Mouse (Mus musculus) ES-E14 (cell line): ENCODE results near the gene Dnajb7. TPM values are rescaled to one million over a fixed set of nuclear protein-coding genes. Genes with fewer than 3 reads are reported as not detected.
"Not testable (repeated sequence)": the region's sequence is repeated elsewhere in the genome, so short reads cannot be mapped to it uniquely, and the experiment has no call there.

Experiments
- DNase-seq: peaks from one replicate; pipeline ENCODE4 v3.0.0-alpha.2; 2013; ENCODE audit warnings: low read depth, low spot score
- H3K27ac ChIP-seq: 2 replicates; pipeline ENCODE4 v1.5.1; 2012; ENCODE audit warnings: low read depth, mild to moderate bottlenecking, low read length, moderate library complexity, mixed read lengths; ENCODE audit not compliant: poor library complexity, insufficient read depth, severe bottlenecking
- H3K36me3 ChIP-seq: 2 replicates; pipeline ENCODE4 v1.6.1; 2012; ENCODE audit warnings: mild to moderate bottlenecking, low read length, moderate library complexity, mixed read lengths; ENCODE audit not compliant: control insufficient read depth, poor library complexity, insufficient read depth, severe bottlenecking
- H3K4me1 ChIP-seq, 2 experiments: fragments of 150-350 bp in 1 of 2; sonication (generic) in 1 of 2; 2 replicates each; pipeline ENCODE4 v1.6.1; 2012; ENCODE audit warnings: low read length in 2 of 2, mild to moderate bottlenecking in 1 of 2, mixed read lengths in 1 of 2; ENCODE audit not compliant: control insufficient read depth in 2 of 2, insufficient read depth in 2 of 2, poor library complexity in 1 of 2
- H3K4me3 ChIP-seq, 2 experiments: fragments of 150-350 bp in 1 of 2; sonication (generic) in 1 of 2; 2 replicates each; pipeline ENCODE4 v1.5.1; 2012; ENCODE audit warnings: low read length in 2 of 2, low read depth in 1 of 2, mild to moderate bottlenecking in 1 of 2, mixed read lengths in 1 of 2; ENCODE audit not compliant: insufficient read depth in 1 of 2, poor library complexity in 1 of 2, severe bottlenecking in 1 of 2
- H3K9ac ChIP-seq: 2 replicates; pipeline ENCODE4 v1.6.1; 2012; ENCODE audit warnings: low read depth, mild to moderate bottlenecking, low read length, mixed read lengths; ENCODE audit not compliant: poor library complexity, insufficient read depth, severe bottlenecking
- H3K9me3 ChIP-seq: fragments of 150-350 bp; sonication (generic); 2 replicates; pipeline ENCODE4 v1.6.1; 2012; ENCODE audit warnings: low read depth, mild to moderate bottlenecking, low read length; ENCODE audit not compliant: control insufficient read depth, insufficient read depth
- CHD2 ChIP-seq: IDR thresholded peaks from 2 replicates; pipeline ENCODE4 v1.6.1; 2014; ENCODE audit warnings: mild to moderate bottlenecking, low read depth, low read length, inconsistent platforms
- HCFC1 ChIP-seq: IDR thresholded peaks from 2 replicates; pipeline ENCODE4 v1.6.1; 2012; ENCODE audit warnings: low read length, inconsistent platforms, borderline replicate concordance; ENCODE audit not compliant: insufficient read depth
- MAFK ChIP-seq: IDR thresholded peaks from 2 replicates; pipeline ENCODE4 v1.6.1; 2014; ENCODE audit warnings: mild to moderate bottlenecking, low read depth, low read length, inconsistent platforms; ENCODE audit not compliant: insufficient read depth
- ZC3H11A ChIP-seq: IDR thresholded peaks from 2 replicates; pipeline ENCODE4 v1.6.1; 2012; ENCODE audit warnings: low read depth, mild to moderate bottlenecking, inconsistent platforms, low read length, borderline replicate concordance
- ZNF384 ChIP-seq: IDR thresholded peaks from 2 replicates; pipeline ENCODE4 v1.6.1; 2012; ENCODE audit warnings: low read depth, low read length, inconsistent platforms
- in situ Hi-C, 2 experiments: fragments of 600-800 bp; cut with MboI; formaldehyde crosslinking; loops; one replicate each; pipeline ENCODE4 v1.15.1; 2025; ENCODE audit warnings: low sequenced_read_pairs in 2 of 2, inconsistent platforms in 1 of 2; ENCODE audit not compliant: unreplicated experiment in 2 of 2
- total RNA-seq: library from RNA; depleted of rRNA; stranded (reverse); fragments of 300-350 nt; gene quantifications from 2 replicates; pipeline ENCODE4 v1.2.3, GENCODE M21; 2012

The Dnajb7 gene
- total RNA-seq, 1 experiment: not detected

GRCm38 (mm10) chr15:81416763-81417310, 8.7 kb upstream of the Dnajb7 start:
- in situ Hi-C loops, H3K4me1 ChIP-seq, H3K9me3 ChIP-seq, H3K36me3 ChIP-seq: not testable (repeated sequence)
- H3K4me3 ChIP-seq: peak overlapping the region; percentile 3 to 35; a peak in 2 of 4 replicates
- peak; percentile 50 for DNase-seq
- H3K27ac ChIP-seq: peak overlapping the region; percentile 49; the same call in 1 of the 2 replicates
- TF ChIP-seq HCFC1: 0 out of 2 replicates have a peak, but pooled peaks have one; percentile 50
- H3K9ac ChIP-seq: peak overlapping the region; percentile 74

- H3K4me1 ChIP-seq: no peaks in the 10 kb centered on the region
- no peak for DNase-seq
- H3K36me3 ChIP-seq: 0 out of 2 replicates have a peak, but pooled peaks cover 3% of the 10 kb centered on the region
- no peak overlapping the region for H3K27ac ChIP-seq
- in situ Hi-C loops: no loop called here
- H3K4me3 ChIP-seq: no peak overlapping the region
- TF ChIP-seq ZNF384 (no peak), CHD2 (no peak), ZC3H11A (no peak), HCFC1 (no peak), MAFK (no peak)
- no peaks in the 10 kb centered on the region for H3K9me3 ChIP-seq
- H3K9ac ChIP-seq: no peak overlapping the region
These were observed 3.1 kb downstream of the Dnajb7 start for GRCm38 (mm10) chr15:81405008-81405407.

- 0 out of 4 replicates have a peak, but pooled peaks cover 0 to 2% of the 10 kb centered on the region in 2 experiments for H3K4me1 ChIP-seq
- peak within 1 kb of the TSS; percentile 94 for H3K27ac ChIP-seq
- H3K9ac ChIP-seq: peak within 1 kb of the TSS; percentile 99
- no peaks in the 10 kb centered on the region for H3K9me3 ChIP-seq
- peak within 1 kb of the TSS; percentile 77 to 96 for H3K4me3 ChIP-seq
- TF ChIP-seq HCFC1: peak; percentile 82
- no peak for TF ChIP-seq ZNF384
- 0 out of 2 replicates have a peak, but pooled peaks have one; percentile 8 for TF ChIP-seq ZC3H11A
- peak; percentile 71 for TF ChIP-seq CHD2
- TF ChIP-seq MAFK: 0 out of 2 replicates have a peak, but pooled peaks have one; percentile 3
- DNase-seq: peak; percentile 95
- no peaks in the 10 kb centered on the region; the same call in 1 of the 2 replicates for H3K36me3 ChIP-seq
- in situ Hi-C loops: no loop called here
These were observed 8.3 kb downstream of the Dnajb7 start, which contains the start of the genes St13 and Xpnpep3 for GRCm38 (mm10) chr15:81399638-81400315. Gene St13, minus strand, starts transcription at chr15:81400077. Gene Xpnpep3, plus strand, starts transcription at chr15:81400138.

GRCm38 (mm10) chr15:81399297-81399637, 8.8 kb downstream of the Dnajb7 start:
- Histone ChIP-seq H3K4me1 (0 out of 4 replicates have a peak, but pooled peaks cover 0 to 2% of the 10 kb centered on the region in 2 experiments), H3K9ac (peak overlapping the region; percentile 99), H3K36me3 (peaks cover under 1% of the 10 kb centered on the region), H3K9me3 (no peaks in the 10 kb centered on the region), H3K27ac (peak overlapping the region; percentile 94), H3K4me3 (peak overlapping the region; percentile 77 to 96)
- TF ChIP-seq CHD2: no peak
- TF ChIP-seq ZC3H11A: peak; percentile 14; the same call in 1 of the 2 replicates
- no peak for DNase-seq
- in situ Hi-C loops: no loop called here
